Mouse (Mus musculus) liver, adult 2 months (tissue): ENCODE data around the gene Phf21b.

Experiments used
- CTCF ChIP-seq: fragments of 200-500 bp; IDR thresholded peaks from 2 replicates; pipeline ENCODE4 v1.5.1; 2011; ENCODE audit warnings: low read depth, low read length, control low read depth
- POLR2A ChIP-seq: fragments of 200-500 bp; IDR thresholded peaks from 2 replicates; pipeline ENCODE4 v1.6.1; 2011; ENCODE audit warnings: low read length, control low read depth; ENCODE audit not compliant: insufficient read depth; ENCODE audit errors: extremely low read depth

DNA sequence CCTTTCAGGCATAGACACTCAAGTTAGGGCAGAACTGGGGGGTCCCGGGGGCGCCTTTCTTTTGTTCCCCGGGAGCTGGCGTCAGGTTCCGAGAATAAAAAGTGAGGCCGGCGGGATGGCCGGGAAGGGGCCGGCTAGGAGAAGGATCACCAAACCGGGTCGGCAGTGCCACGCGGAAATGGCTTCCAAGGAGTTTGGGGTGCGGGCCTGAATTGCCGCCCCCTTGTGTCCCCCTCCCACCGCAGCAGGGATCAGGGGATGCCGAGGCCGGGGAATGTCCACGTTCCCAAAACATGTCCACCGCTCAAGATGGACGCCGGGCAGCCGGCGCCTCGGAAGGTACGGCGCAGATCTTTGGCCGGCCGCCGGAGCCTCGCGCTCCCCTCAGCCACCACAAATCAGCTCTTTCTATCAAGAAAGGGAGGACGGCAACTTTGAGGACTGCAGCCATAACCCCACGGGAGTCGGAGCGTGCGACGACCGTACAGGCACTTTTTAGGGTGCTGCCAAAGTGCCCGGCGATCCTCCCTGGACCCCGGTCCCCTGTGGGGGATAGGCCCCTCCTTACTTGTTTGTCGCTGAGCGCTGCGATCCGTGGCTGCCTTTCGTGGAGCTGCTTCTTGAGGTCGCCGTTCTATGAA lies 1.6 kb downstream of the Phf21b start:
- TF ChIP-seq CTCF: no peak
- TF ChIP-seq POLR2A: no peak
